Mouse (Mus musculus): ENCODE data around the gene C87436.

DNA sequence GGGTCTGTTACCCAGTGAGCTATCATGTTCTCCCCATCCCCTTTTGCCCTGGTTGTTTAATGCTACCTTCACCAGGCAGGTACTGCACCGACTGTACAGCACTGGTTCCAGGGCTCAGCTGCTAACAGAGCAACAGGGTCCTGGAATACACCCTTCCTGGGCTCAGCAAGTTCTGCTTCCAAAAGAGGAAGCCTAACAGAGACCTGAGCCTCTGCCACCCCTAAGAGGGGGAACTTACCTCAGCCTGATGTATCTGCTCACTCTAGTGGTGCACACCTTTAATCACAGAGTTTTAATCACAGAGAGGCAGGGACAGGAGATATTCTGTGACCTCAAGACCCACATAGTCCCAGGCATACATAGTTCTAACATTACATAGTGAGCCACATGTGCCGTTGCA lies 51.8 kb downstream of the C87436 start:
- TF ChIP-seq CTCF (IDR thresholded peaks at IDR 0.05; ENCODE audit: borderline replicate concordance, insufficient read depth, low read length) (no peak), POLR2A (IDR thresholded peaks at IDR 0.05; ENCODE audit: low read depth, low read length) (no peak)

Data from embryonic fibroblast, embryonic 13.5 days (primary cell).